Mouse (Mus musculus): ENCODE data around the gene Cd2bp2. TPM values are rescaled to one million over a fixed set of nuclear protein-coding genes. Genes with fewer than 3 reads are reported as not detected.

The Cd2bp2 gene
- total RNA-seq (2014; rRNA removed) (12.4 and 12.6 TPM in 2 replicates), polyA plus RNA-seq (2012; rRNA removed) (10.1 and 11.8 TPM in 2 replicates)

- peak; percentile 93 for DNase-seq (ENCODE audit: extremely low read depth, low read depth, low spot score)
- TF ChIP-seq POLR2A (IDR thresholded peaks at IDR 0.05; ENCODE audit: extremely low read depth, insufficient read depth, low read length) (0 out of 2 replicates have a peak, but pooled peaks have one; percentile 16), CTCF (IDR thresholded peaks at IDR 0.05; ENCODE audit: low read depth, low read length) (no peak)
- Histone ChIP-seq H3K79me2 (ENCODE audit: control insufficient read depth, insufficient read depth, low read length) (peaks cover 2% of the 10 kb centered on the region; the same call in 1 of the 2 replicates), H3K36me3 (ENCODE audit: control insufficient read depth, insufficient read depth, low read length) (peaks cover 9% of the 10 kb centered on the region), H3K27ac (replicated peaks; ENCODE audit: insufficient read depth, low read depth, low read length) (peak within 1 kb of the TSS; percentile 34), H3K4me3 (ENCODE audit: insufficient read depth, low read depth, low read length) (peak within 1 kb of the TSS; percentile 88), H3K4me1 (ENCODE audit: control insufficient read depth, insufficient read depth, low read length) (peaks cover 7% of the 10 kb centered on the region), H3K27me3 (ENCODE audit: control insufficient read depth, insufficient read depth, low read length) (no peaks in the 10 kb centered on the region), H3K9ac (ENCODE audit: low read depth, low read length) (peak within 1 kb of the TSS; percentile 65)
- under 1% methylated on average over 51 of the region's 51 CpGs for WGBS
These were observed at the start of gene Cd2bp2 for GRCm38 (mm10) chr7:127195544-127196295. Cd2bp2 (minus strand) TSS chr7:127196050.

DNA sequence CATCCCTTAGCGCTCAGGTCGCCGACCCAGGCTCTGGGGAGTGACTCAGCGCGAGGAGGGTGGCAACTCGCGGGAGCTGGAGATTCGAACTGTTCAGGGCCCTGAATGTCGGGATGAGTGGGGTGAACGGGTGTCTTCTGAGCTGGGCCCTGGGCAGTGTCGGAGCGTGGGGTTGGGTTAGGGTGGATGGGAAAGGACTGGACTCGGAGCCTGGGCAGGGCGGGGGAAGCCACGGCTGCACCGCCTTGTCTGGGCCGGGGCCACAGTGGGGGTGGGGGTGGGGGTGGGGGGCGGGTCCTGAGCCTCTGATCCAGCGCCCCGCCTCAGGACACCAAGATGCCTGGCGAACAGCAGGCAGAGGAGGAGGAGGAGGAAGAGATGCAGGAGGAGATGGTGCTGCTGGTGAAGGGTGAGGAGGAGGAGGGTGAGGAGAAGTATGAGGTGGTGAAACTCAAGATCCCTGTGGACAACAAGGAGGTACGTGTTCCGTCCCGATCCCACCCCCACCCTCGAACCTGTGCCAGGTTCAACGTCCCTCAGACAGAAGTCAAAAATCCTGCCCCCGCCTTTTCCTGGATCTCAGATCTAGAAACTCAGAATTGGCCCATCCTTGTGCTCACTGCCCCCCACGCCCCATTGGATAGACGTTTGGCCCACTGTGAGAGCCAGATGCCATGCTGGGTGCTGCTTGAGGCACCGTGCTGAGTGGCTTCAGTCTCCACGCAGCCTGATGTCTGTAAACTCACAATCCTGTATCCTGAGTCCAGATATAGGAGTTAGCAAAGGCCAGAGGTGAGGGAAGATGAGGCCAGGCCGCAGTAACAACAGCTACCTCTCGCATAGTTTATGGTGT, 49.0 kb upstream of the Cd2bp2 start:
- WGBS = 9% methylated on average over 33 of the region's 33 CpGs
- Histone ChIP-seq H3K4me3 (ENCODE audit: insufficient read depth, low read depth, low read length) (peak overlapping the region; percentile 84), H3K79me2 (ENCODE audit: control insufficient read depth, insufficient read depth, low read length) (peaks cover 7% of the 10 kb centered on the region; the same call in 1 of the 2 replicates), H3K36me3 (ENCODE audit: control insufficient read depth, insufficient read depth, low read length) (0 out of 2 replicates have a peak, but pooled peaks cover 2% of the 10 kb centered on the region), H3K27ac (replicated peaks; ENCODE audit: insufficient read depth, low read depth, low read length) (peak overlapping the region; percentile 90), H3K9ac (ENCODE audit: low read depth, low read length) (peak overlapping the region; percentile 93), H3K27me3 (ENCODE audit: control insufficient read depth, insufficient read depth, low read length) (no peaks in the 10 kb centered on the region), H3K4me1 (ENCODE audit: control insufficient read depth, insufficient read depth, low read length) (peaks cover 14% of the 10 kb centered on the region)
- TF ChIP-seq CTCF (IDR thresholded peaks at IDR 0.05; ENCODE audit: low read depth, low read length) = no peak
- peak; percentile 45 for DNase-seq (ENCODE audit: extremely low read depth, low read depth, low spot score)

DNA sequence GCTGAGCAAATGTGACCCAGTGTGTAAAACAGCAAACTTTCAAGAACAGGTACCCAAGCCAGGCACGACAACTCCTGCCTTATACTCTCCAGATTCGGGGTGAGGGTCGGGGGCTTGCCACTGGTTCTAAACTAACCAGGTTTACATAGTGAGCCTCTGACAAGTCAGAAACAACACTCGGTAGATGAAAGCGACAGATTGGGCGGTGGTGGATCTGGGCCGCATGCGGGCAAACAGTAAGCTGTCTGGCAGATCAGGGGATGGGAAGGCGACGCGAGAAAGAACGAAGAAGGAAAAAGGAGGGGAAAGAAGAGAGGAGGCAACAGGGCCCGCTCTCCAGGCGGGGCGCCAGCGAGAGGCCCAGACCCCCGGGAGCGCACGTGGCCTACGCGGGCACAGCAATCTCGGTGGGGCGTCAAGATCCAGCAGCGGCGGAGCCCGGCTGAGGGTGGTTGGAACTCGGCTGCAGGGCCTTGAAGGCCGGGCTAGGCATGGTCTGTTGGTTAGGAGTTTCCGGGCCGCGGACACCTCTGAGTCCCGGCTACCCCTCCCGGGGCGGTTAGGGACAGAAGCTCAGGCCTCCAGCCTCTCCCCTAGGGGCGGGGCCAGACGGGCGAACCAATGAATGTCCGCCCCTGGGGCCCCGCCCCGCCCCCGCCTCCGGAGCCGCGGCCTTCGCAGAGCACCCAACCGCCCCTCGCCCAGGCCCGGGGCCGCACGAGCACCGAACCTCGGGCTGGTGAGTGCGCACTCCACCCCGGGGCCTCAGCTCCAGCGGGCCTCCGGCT, 48.2 kb upstream of the Cd2bp2 start, which contains the start of gene Zfp771:
Gene Zfp771, plus strand, starts transcription at position 405 of the 788 bp plus-strand sequence.
- Histone ChIP-seq H3K27ac (replicated peaks; ENCODE audit: insufficient read depth, low read depth, low read length) (peak within 1 kb of the TSS; percentile 97), H3K36me3 (ENCODE audit: control insufficient read depth, insufficient read depth, low read length) (0 out of 2 replicates have a peak, but pooled peaks cover 2% of the 10 kb centered on the region), H3K4me3 (ENCODE audit: insufficient read depth, low read depth, low read length) (peak within 1 kb of the TSS; percentile 86), H3K9ac (ENCODE audit: low read depth, low read length) (peak within 1 kb of the TSS; percentile 96), H3K79me2 (ENCODE audit: control insufficient read depth, insufficient read depth, low read length) (peaks cover 7% of the 10 kb centered on the region; the same call in 1 of the 2 replicates), H3K27me3 (ENCODE audit: control insufficient read depth, insufficient read depth, low read length) (no peaks in the 10 kb centered on the region), H3K4me1 (ENCODE audit: control insufficient read depth, insufficient read depth, low read length) (peaks cover 14% of the 10 kb centered on the region)
- WGBS = under 1% methylated on average over 53 of the region's 56 CpGs
- DNase-seq (ENCODE audit: extremely low read depth, low read depth, low spot score) = peak; percentile 81
- TF ChIP-seq POLR2A (IDR thresholded peaks at IDR 0.05; ENCODE audit: extremely low read depth, insufficient read depth, low read length) (peak; percentile 89), CTCF (IDR thresholded peaks at IDR 0.05; ENCODE audit: low read depth, low read length) (no peak)

DNA sequence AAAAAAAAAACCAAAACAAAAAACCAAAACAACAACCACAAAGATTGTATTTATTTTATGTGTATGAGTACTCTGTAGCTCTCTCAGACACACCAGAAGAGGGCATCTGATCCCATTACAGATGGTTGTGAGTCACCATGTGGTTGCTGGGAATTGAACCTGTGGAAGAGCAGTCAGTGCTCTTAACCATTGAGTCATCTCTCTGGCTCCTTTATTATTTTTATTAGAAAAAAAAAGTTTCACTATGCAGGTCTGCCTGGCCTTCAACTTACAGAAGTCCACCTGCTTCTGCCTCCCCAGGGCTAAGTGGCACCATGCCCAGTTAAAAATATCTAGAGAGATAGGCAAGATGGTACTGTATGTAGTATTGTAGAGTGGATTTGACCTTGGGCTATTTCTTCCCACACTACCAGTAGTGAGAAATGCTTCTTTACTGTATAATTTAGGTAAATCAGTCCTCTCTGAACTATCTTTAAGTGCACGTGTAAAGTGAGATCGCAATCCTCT, 47.6 kb upstream of the Cd2bp2 start:
- Histone ChIP-seq H3K4me3 (ENCODE audit: insufficient read depth, low read depth, low read length) (no peak overlapping the region), H3K79me2 (ENCODE audit: control insufficient read depth, insufficient read depth, low read length) (peaks cover 7% of the 10 kb centered on the region; the same call in 1 of the 2 replicates), H3K36me3 (ENCODE audit: control insufficient read depth, insufficient read depth, low read length) (0 out of 2 replicates have a peak, but pooled peaks cover 2% of the 10 kb centered on the region), H3K27ac (replicated peaks; ENCODE audit: insufficient read depth, low read depth, low read length) (peak overlapping the region; percentile 97), H3K4me1 (ENCODE audit: control insufficient read depth, insufficient read depth, low read length) (peaks cover 14% of the 10 kb centered on the region), H3K27me3 (ENCODE audit: control insufficient read depth, insufficient read depth, low read length) (no peaks in the 10 kb centered on the region), H3K9ac (ENCODE audit: low read depth, low read length) (peak overlapping the region; percentile 96)
- no peak for DNase-seq (ENCODE audit: extremely low read depth, low read depth, low spot score)
- 45% methylated on average over 2 of the region's 2 CpGs for WGBS
- TF ChIP-seq POLR2A (IDR thresholded peaks at IDR 0.05; ENCODE audit: extremely low read depth, insufficient read depth, low read length) = no peak

GRCm38 (mm10) chr7:127234777-127235176, 38.9 kb upstream of the Cd2bp2 start:
- no peak overlapping the region for H3K27ac ChIP-seq (replicated peaks; ENCODE audit: insufficient read depth, low read depth, low read length)
- peaks cover 6% of the 10 kb centered on the region; the same call in 1 of the 2 replicates for H3K36me3 ChIP-seq (ENCODE audit: control insufficient read depth, insufficient read depth, low read length)
- H3K4me1 ChIP-seq (ENCODE audit: control insufficient read depth, insufficient read depth, low read length) = peaks cover 9% of the 10 kb centered on the region; the same call in 1 of the 2 replicates
- TF ChIP-seq POLR2A (IDR thresholded peaks at IDR 0.05; ENCODE audit: extremely low read depth, insufficient read depth, low read length) = no peak
- no peak for TF ChIP-seq CTCF (IDR thresholded peaks at IDR 0.05; ENCODE audit: low read depth, low read length)
- no peak overlapping the region for H3K4me3 ChIP-seq (ENCODE audit: insufficient read depth, low read depth, low read length)
- DNase-seq (ENCODE audit: extremely low read depth, low read depth, low spot score) = peak; percentile 37
- WGBS = 69% methylated on average over 2 of the region's 2 CpGs
- peaks cover 4% of the 10 kb centered on the region; the same call in 1 of the 2 replicates for H3K79me2 ChIP-seq (ENCODE audit: control insufficient read depth, insufficient read depth, low read length)
- no peaks in the 10 kb centered on the region for H3K27me3 ChIP-seq (ENCODE audit: control insufficient read depth, insufficient read depth, low read length)
- no peak overlapping the region for H3K9ac ChIP-seq (ENCODE audit: low read depth, low read length)
